Mouse (Mus musculus): ENCODE results near the gene Ralb.

DNA sequence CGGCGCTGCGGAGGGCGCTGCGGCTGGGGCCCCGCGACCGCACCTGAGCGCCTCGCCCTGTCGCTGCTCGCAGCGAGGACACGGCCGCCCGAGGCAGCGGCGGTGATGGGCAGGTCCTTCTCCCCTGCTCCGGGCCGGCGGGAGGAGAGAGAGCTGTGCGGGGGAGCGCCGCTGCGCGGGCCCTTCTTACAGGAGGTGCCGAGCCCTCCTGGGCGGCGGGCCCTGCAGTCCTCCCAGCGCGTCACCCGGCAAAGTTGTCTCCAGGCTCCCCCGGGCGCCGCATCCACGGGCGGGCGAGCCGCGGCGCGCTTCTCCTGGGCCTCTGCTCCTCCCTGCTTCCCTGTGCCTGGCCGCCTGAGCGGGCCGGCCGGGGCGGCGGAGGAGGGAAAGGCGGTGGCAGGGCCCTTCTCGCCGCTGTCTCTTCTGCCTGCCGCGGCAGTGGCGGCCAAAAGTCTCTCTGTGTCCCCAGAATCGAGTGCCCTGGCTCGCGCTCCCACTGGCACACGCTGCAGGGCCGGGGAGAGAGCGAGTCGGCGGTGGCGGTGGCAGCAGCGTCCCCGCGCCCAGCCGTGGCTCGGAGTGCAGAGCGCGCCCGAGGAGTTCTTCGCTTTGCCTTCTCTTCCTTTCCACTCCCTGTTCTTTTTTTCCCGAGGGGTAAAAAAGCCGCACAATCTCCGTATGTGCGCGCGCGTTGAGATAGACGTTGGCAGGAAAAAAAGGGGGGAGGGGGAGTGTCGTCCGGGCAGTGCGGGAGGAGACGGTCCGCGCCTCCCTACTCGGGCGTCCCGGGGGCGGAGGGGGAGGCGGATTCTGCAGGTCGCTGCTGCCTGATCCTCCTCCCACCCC is 82.8 kb downstream of the Ralb start, which contains the start of gene Inhbb:
- TF ChIP-seq POLR2A (IDR thresholded peaks at IDR 0.05; ENCODE audit: insufficient read length, low read depth) (peak; percentile 21), USF1 (IDR thresholded peaks at IDR 0.05; ENCODE audit: low read depth) (no peak), E2F4 (IDR thresholded peaks at IDR 0.05; ENCODE audit: insufficient read depth) (no peak), CEBPB (IDR thresholded peaks at IDR 0.05; ENCODE audit: insufficient read depth, poor library complexity, severe bottlenecking) (no peak), MAX (IDR thresholded peaks at IDR 0.05; ENCODE audit: low read depth) (no peak), TCF3 (IDR thresholded peaks at IDR 0.05; ENCODE audit: insufficient read length, low read depth) (no peak), REST (IDR thresholded peaks at IDR 0.05; ENCODE audit: insufficient read depth, insufficient read length) (no peak), TCF12 (IDR thresholded peaks at IDR 0.05; ENCODE audit: insufficient read depth, poor library complexity, severe bottlenecking) (no peak), MYOD1 (IDR thresholded peaks at IDR 0.05; ENCODE audit: control insufficient read depth in 1 of 3, insufficient read length in 2 of 3, low read depth in 2 of 3) (no peak), POLR2AphosphoS2 (IDR thresholded peaks at IDR 0.05; ENCODE audit: insufficient read length, low read depth) (no peak)

Measured in myocyte (in vitro differentiated cells).